Mouse (Mus musculus): ENCODE measurements around the gene Clec2d. TPM values are rescaled to one million over a fixed set of nuclear protein-coding genes. Genes with fewer than 3 reads are reported as not detected.

Gene Clec2d
- polyA plus RNA-seq, 1 experiment from 2014 or later = 0.90 TPM

- H3K4me3 ChIP-seq (ENCODE audit: low read length) = no peak overlapping the region
- H3K27me3 ChIP-seq (ENCODE audit: insufficient read depth, low read length) = no peaks in the 10 kb centered on the region
- WGBS = 75% methylated on average over 5 of the region's 5 CpGs
- H3K36me3 ChIP-seq (ENCODE audit: insufficient read depth, low read length) = no peaks in the 10 kb centered on the region
- no peak overlapping the region for H3K4me2 ChIP-seq (replicated peaks; ENCODE audit: low read depth, low read length)
- peak overlapping the region; percentile 75 for H3K27ac ChIP-seq (ENCODE audit: low read length)
- H3K9ac ChIP-seq (replicated peaks; ENCODE audit: low read length) = no peak overlapping the region
- no peaks in the 10 kb centered on the region for H3K9me3 ChIP-seq (ENCODE audit: low read length)
- no peak for ATAC-seq (ENCODE audit: low FRiP score, low TSS enrichment)
- H3K4me1 ChIP-seq (ENCODE audit: insufficient read depth, low read length) = peaks cover 24% of the 10 kb centered on the region
These were observed 51.8 kb downstream of the Clec2d start for GRCm38 (mm10) chr6:129232005-129232841.

DNA sequence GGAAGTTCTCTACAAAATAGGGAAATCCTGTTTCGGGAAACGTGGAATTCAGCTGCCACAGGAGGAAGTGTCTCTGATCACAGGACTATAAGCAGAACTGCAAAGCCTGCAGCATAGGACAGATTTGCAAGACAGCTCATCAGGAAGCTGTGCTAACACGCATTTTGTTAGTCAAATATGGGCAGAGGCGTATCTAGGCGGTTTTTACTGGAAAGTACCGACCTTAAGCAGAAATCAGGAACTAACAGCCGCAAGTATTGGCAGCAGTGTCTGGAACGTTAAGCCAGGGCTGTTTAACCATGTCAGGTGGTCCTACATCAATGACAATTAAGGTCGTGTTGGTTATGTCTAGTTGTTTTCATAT is 52.4 kb downstream of the Clec2d start:
- H3K27ac ChIP-seq (ENCODE audit: low read length) = peak overlapping the region; percentile 75
- ATAC-seq (ENCODE audit: low FRiP score, low TSS enrichment) = peak; percentile 50; the same call in 1 of the 2 replicates
- WGBS = 67% methylated on average over 9 of the region's 9 CpGs
- no peaks in the 10 kb centered on the region for H3K36me3 ChIP-seq (ENCODE audit: insufficient read depth, low read length)
- no peak overlapping the region for H3K4me3 ChIP-seq (ENCODE audit: low read length)
- H3K9ac ChIP-seq (replicated peaks; ENCODE audit: low read length) = no peak overlapping the region
- no peak overlapping the region for H3K4me2 ChIP-seq (replicated peaks; ENCODE audit: low read depth, low read length)
- no peaks in the 10 kb centered on the region for H3K27me3 ChIP-seq (ENCODE audit: insufficient read depth, low read length)
- H3K9me3 ChIP-seq (ENCODE audit: low read length) = no peaks in the 10 kb centered on the region
- peaks cover 24% of the 10 kb centered on the region for H3K4me1 ChIP-seq (ENCODE audit: insufficient read depth, low read length)

- Histone ChIP-seq H3K27ac (ENCODE audit: low read length) (peak overlapping the region; percentile 75), H3K27me3 (ENCODE audit: insufficient read depth, low read length) (no peaks in the 10 kb centered on the region), H3K4me1 (ENCODE audit: insufficient read depth, low read length) (peaks cover 24% of the 10 kb centered on the region), H3K4me3 (ENCODE audit: low read length) (no peak overlapping the region), H3K4me2 (replicated peaks; ENCODE audit: low read depth, low read length) (no peak overlapping the region), H3K36me3 (ENCODE audit: insufficient read depth, low read length) (no peaks in the 10 kb centered on the region), H3K9me3 (ENCODE audit: low read length) (no peaks in the 10 kb centered on the region), H3K9ac (replicated peaks; ENCODE audit: low read length) (no peak overlapping the region)
- WGBS = 81% methylated on average over 6 of the region's 6 CpGs
- no peak for ATAC-seq (ENCODE audit: low FRiP score, low TSS enrichment)
These were observed 53.0 kb downstream of the Clec2d start for GRCm38 (mm10) chr6:129233366-129233954.

DNA sequence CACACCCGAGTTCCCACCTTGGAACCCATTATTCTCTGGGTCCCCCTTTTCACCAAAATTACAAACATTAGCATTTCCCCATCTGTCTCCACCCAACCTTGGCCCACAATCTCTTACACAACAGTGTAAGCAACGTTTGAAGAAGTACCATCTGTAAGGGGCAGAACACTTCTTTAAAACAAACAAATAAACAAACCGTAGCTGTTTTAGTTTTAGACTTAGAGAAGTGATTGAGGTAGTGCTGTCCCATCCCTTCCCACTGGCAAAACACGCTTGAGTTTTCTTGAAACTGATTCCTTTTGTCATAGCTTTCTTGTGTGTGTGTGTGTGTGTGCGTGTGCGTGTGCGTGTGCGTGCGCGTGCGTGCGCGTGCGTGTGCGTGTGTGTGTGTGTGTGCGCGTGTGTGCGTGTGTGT is 53.5 kb downstream of the Clec2d start:
- no peak for ATAC-seq (ENCODE audit: low FRiP score, low TSS enrichment)

GRCm38 (mm10) chr6:129234456-129235360 is 54.3 kb downstream of the Clec2d start:
- Histone ChIP-seq H3K9ac (replicated peaks; ENCODE audit: low read length) (no peak overlapping the region), H3K36me3 (ENCODE audit: insufficient read depth, low read length) (no peaks in the 10 kb centered on the region), H3K27me3 (ENCODE audit: insufficient read depth, low read length) (no peaks in the 10 kb centered on the region), H3K9me3 (ENCODE audit: low read length) (no peaks in the 10 kb centered on the region), H3K27ac (ENCODE audit: low read length) (peak overlapping the region; percentile 51; the same call in 1 of the 2 replicates), H3K4me1 (ENCODE audit: insufficient read depth, low read length) (peaks cover 14% of the 10 kb centered on the region), H3K4me3 (ENCODE audit: low read length) (no peak overlapping the region), H3K4me2 (replicated peaks; ENCODE audit: low read depth, low read length) (no peak overlapping the region)
- 67% methylated on average over 8 of the region's 8 CpGs for WGBS
- ATAC-seq (ENCODE audit: low FRiP score, low TSS enrichment) = no peak

More for the DNA sequence above, 53.5 kb downstream of the Clec2d start:
- 72% methylated on average over 15 of the region's 18 CpGs for WGBS
- Histone ChIP-seq H3K4me1 (ENCODE audit: insufficient read depth, low read length) (peaks cover 21% of the 10 kb centered on the region), H3K27ac (ENCODE audit: low read length) (peak overlapping the region; percentile 75), H3K9ac (replicated peaks; ENCODE audit: low read length) (no peak overlapping the region), H3K36me3 (ENCODE audit: insufficient read depth, low read length) (no peaks in the 10 kb centered on the region), H3K9me3 (ENCODE audit: low read length) (no peaks in the 10 kb centered on the region), H3K4me3 (ENCODE audit: low read length) (no peak overlapping the region), H3K27me3 (ENCODE audit: insufficient read depth, low read length) (no peaks in the 10 kb centered on the region), H3K4me2 (replicated peaks; ENCODE audit: low read depth, low read length) (no peak overlapping the region)

GRCm38 (mm10) chr6:129235855-129236461 is 55.5 kb downstream of the Clec2d start:
- WGBS = 70% methylated on average over 5 of the region's 5 CpGs
- H3K27ac ChIP-seq (ENCODE audit: low read length) = peak overlapping the region; percentile 51
- no peak for ATAC-seq (ENCODE audit: low FRiP score, low TSS enrichment)
- H3K9me3 ChIP-seq (ENCODE audit: low read length) = no peaks in the 10 kb centered on the region
- H3K4me3 ChIP-seq (ENCODE audit: low read length) = no peak overlapping the region
- H3K36me3 ChIP-seq (ENCODE audit: insufficient read depth, low read length) = no peaks in the 10 kb centered on the region
- peaks cover 6% of the 10 kb centered on the region for H3K4me1 ChIP-seq (ENCODE audit: insufficient read depth, low read length)
- H3K4me2 ChIP-seq (replicated peaks; ENCODE audit: low read depth, low read length) = 0 out of 2 replicates have a peak overlapping the region, but pooled peaks have one; percentile 5
- no peak overlapping the region for H3K9ac ChIP-seq (replicated peaks; ENCODE audit: low read length)
- no peaks in the 10 kb centered on the region for H3K27me3 ChIP-seq (ENCODE audit: insufficient read depth, low read length)

Small RNA genes lying within 50 kb of the gene (microRNA-seq; reads per million reads assigned to microRNA genes)
- gene Gm27514 = not detected

Other genes starting within 250 kb of the Clec2d start
- not detected in 2 replicates for gene Clec2g, start 246.2 kb upstream of the Clec2d start, polyA plus RNA-seq (2015; fragmentation: Nextera tagmentation; extraction: Ambion mirVana)
- gene Klrb1f, start 134.7 kb upstream of the Clec2d start, polyA plus RNA-seq (2015; fragmentation: Nextera tagmentation; extraction: Ambion mirVana) = 0.18 and 0.21 TPM in 2 replicates
- not detected in 2 replicates for gene Clec2e, start 79.7 kb upstream of the Clec2d start, polyA plus RNA-seq (2015; fragmentation: Nextera tagmentation; extraction: Ambion mirVana)
- gene Cd69, start 94.8 kb downstream of the Clec2d start, polyA plus RNA-seq (2015; fragmentation: Nextera tagmentation; extraction: Ambion mirVana) = 0.13 TPM in 1 of 2 replicates, not detected in the other
- not detected in 2 replicates for gene 4922502D21Rik, start 151.2 kb downstream of the Clec2d start, polyA plus RNA-seq (2015; fragmentation: Nextera tagmentation; extraction: Ambion mirVana)
- gene Clec12a, start 162.1 kb downstream of the Clec2d start, polyA plus RNA-seq (2015; fragmentation: Nextera tagmentation; extraction: Ambion mirVana) = 0.67 and 0.74 TPM in 2 replicates
- gene Clec12b, start 205.3 kb downstream of the Clec2d start, polyA plus RNA-seq (2015; fragmentation: Nextera tagmentation; extraction: Ambion mirVana) = 0.11 TPM in 1 of 2 replicates, not detected in the other
- 1.8 and 1.9 TPM in 2 replicates for gene Clec1b, start 216.7 kb downstream of the Clec2d start, polyA plus RNA-seq (2015; fragmentation: Nextera tagmentation; extraction: Ambion mirVana)
- 0.41 and 0.54 TPM in 2 replicates for gene Clec9a, start 228.2 kb downstream of the Clec2d start, polyA plus RNA-seq (2015; fragmentation: Nextera tagmentation; extraction: Ambion mirVana)